Mouse (Mus musculus): ENCODE data around the gene Vps8.

The Vps8 gene

DNA sequence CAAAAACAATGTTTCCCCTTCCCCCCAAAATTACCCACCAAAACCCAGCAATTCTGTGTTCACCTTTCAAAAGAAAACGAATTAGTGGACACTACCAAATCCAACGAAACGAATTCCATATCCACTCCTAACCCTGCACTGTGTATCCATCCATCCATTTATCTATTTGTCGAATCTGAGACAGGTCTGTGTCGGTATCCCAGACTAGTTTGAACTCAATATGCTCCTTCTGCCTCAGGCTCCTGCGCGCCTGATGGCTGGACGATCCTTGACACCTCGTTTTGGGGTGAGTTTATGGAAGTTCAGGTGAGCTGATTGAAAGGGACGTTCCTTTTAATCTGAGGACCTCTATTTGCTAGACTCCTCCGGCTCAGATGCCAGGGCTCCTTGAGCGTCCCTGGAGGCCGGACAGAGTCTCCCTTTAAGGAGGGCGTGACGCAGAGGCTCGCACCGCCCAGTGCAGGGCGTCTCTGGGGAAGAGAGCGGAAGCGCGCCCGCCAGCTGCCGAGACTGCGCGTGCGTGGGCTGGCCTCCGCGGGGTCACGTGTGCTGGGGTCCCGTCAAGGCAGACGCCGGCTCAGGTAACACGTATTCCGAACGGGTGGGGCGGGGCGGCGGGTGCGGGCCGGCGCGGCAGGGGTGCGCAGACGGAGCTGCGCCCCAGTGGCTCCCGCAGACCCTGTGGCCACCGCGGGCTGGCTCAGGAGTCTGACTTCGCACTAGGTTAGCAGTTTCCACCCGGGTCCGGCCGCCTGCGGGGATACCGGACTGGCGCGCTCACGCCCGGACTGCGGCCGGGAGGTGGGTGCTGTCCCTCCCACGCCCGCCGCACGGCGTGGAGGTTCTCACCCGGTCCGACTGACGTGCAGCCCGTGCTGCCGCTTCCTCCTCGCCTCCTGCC is at the start of gene Vps8:
Gene Vps8 (plus strand): TSS at position 474 of the 901 bp plus-strand sequence.
- peak; percentile 91 to 94 for DNase-seq

DNA sequence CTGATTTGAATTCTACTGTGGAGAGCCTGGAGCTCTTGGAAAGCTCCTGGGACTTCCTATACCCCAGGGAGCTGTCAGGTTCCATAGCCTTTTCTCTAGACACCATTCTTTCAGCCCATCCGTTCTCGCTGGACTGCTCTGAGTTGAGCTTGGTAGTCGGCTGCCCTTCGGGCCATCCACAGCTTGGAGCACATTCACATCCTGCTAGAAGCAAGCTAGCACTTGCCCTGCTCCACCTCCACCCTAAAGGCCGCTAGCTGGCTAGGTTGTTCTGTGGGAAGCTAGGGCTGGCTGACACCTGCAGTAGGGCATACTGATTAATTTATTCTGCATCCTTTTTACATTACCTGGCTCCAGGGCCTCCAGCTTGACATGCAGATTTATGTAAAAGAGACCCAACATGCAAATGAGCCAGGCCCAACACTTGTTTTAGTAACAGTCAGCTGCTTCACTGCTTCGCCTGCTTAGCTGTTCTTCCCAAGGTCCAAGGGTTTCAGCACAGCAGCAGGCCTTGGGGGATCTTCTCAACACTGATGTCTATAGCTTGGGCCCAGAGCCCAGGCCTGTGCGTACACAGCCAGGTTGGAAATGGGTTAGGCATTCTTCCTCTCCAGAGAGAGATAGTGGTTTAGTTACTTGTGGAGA is 49.5 kb upstream of the Vps8 start:
- no peak for DNase-seq

DNA sequence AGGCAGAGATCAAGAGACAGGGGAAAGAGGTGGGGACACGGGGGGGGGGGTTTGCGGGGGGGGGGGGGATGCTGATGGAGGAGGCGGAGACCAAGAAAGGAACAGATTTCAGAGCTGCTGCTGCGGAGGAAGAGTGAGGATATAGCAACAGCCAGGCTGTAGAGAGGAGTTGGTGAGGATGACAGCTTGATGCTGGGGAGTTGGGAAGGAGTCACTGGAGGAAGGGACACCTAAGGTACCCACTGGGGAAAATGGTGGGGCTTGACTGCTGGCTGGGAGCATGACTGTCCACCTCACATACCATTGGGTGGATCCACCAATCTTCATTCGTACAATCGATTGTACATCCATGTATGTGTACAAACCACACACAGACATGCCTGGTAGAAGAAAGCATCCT is 48.9 kb upstream of the Vps8 start:
- no peak for DNase-seq

DNA sequence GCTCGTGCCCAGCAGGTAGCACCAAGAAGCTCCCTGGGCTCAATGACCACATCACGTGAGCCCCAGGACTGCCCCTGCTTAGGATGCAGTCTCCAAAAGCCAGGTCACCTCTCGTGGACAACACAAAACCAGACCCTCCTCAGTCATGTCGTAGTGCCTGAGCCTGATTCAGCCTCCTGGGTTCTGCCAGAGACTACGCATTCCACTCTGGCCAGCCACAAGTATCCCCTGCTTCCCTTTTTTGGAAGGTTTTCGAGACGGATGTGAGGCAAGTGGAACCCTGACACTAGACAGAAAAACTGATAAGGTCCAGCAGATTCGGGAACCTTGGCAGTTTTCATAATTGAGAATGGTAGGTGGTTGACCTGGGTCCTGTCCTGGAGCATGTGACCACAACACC is 47.8 kb upstream of the Vps8 start:
- no peak for DNase-seq

DNA sequence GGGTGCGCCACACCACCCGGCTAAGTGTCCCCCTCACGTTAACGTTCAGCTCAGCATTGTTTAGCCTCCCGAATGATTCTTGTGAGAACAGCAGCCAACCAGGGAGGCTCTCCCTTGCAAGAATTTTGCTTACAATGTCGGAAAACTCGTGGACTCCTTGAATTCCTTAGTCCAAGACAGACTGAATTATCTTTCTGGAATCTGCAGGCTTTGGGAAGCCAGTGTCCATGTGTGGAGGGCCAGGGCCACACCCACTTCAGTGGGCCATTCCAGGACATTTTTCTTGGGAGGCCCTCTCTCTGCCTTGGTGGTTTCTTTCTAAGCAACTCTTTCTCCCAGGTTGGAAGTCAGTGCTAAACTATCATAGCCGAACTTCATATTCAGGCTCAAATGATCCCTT is 46.6 kb upstream of the Vps8 start:
- DNase-seq = no peak

DNA sequence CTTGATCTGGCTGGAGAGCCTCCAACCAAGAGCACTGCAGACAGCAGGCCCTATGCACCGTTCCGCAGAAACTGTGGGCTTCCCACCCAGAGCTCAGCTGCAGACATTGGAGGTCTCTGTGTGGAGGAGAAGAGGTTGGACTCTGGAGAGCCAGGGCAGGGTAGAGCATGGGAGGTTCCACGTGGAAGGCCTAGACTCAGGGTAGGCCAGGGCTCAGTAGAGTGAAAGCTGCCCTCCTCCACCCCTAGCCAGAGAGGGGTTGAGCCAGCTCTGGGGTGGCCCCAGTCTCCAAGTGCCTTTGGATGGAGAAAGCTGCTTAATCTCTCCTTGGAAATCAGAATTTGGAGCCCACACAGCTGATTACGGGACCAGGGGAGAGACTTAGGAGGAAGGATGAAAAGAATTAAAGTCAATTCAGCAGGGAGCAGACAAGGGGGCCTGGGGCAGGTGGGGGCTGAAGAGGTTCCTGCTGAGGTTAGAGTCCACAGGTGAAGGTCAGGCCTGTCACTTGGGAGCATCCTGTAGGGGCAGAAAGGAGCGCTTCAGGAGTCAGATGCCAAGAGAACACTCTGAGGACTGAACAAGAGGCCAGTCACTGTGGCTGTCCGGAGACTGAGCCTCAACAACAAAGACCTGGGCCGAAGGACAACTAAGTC is 45.8 kb upstream of the Vps8 start:
- no peak for DNase-seq

DNA sequence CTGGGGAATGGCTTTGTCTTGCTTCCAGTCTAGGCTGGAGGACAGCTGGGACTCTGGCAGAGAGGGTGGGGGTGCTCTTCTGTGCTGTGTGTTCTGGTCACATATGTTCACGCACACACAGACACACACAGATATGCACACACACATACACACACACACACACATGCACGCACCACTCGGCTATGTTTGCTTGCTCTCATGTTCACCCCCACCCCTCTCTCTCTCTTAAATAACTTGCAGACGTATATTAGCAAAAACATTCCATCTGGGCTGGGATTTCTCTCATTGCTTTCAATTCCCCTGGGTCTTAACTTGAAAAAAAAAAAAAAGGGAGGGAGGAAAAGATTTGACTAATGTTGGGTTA is 45.3 kb upstream of the Vps8 start:
- no peak for DNase-seq

DNA sequence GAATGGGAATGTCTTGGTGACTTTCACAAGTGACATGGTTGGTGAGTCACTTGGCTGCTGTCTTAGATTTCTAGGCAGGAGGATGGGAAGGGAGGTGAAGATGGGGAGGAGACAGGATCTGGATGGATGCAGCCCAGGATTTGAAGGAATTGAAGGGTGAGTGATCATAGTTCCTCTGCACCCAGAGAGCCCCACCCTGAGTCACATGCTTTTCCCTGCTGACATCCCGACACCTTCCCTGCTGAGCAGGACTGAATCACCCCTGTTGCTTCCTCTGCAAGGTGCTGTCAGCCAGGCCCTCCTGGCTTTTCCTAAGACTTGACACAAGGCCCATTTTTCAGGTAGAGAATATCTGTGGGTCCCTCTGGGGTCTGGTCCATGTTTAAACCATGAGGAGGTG is 41.4 kb upstream of the Vps8 start:
- DNase-seq = no peak

DNA sequence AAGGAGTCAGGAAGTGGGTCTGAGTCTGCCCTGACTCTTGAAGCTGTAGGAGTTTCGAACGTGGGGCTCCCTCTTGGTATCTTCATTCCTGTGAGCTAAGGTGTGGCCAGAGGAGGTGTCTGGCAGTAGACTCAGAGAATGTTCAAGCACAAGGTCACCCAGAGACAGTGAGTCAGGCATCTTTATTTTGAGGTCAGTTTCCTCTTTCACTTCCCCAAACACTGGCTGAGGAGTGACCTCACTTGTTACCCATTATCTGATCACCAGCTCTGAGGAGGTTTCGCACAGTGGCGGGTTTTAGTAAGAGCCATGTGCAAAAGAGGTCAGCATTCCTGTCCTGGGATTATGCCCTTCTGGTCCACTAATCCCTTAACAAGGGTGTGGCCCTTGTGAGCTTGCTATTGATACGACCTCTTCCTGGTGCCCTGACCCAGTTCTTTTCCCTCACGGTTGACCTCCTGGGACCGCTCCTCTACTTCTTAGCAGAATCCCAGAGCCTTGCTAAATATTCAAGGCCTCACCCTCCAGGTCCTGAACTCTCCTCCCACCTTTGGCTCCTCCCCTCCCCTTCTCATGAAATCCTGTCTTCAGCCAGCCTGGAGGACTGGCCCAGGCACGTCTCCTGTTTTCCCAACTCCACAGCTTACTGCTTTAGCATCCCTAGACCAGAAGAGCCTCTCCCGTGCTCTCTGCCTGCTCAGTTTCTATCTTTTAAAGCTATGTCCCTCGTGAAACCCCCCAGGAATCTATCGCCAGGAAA is 40.6 kb upstream of the Vps8 start:
- DNase-seq = no peak

DNA sequence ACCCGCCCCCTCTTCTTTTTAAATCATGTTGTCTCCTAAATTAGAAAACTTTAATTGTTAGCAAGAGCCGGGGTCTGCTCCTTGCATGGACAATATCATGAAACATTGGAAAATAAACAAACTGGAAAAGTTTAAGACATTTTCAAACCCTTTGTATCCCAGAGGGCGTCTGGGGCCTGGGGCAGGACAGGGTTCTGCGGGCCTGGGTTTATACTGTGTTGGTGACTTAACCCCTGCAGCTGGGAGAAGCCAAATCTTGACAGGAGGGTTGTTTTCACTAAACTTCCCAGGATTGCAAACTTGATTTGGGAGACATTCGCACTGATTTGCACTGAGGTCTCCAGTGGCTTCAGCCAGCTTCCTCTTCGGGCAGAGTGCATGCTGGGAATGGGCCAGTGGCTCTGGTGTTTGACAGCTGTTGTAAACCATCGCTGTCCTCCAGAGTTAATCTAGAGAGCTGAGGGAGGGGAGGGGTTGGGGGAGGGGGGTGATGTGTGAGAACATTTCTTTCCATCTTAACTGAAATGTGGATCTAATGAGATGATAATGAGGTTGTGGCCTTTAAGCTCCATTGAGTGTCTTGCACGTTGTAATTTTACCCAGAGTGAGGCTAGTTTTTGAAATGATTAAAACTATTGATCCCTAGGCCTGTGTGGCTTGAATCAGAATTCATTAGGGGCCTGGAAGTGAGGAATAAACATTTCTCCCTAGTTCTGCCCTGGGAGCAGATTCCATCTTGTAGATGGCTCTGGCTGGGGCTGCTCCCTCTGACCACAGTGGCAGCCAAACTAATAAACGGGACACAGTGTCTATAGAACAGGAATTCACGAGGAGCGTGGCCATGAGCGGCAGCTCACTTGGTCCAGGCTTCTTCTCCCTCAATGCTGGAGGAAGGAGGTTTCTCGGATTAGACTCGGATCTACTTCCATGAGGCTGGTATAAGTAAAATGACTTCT is 36.7 kb upstream of the Vps8 start:
- no peak for DNase-seq

DNA sequence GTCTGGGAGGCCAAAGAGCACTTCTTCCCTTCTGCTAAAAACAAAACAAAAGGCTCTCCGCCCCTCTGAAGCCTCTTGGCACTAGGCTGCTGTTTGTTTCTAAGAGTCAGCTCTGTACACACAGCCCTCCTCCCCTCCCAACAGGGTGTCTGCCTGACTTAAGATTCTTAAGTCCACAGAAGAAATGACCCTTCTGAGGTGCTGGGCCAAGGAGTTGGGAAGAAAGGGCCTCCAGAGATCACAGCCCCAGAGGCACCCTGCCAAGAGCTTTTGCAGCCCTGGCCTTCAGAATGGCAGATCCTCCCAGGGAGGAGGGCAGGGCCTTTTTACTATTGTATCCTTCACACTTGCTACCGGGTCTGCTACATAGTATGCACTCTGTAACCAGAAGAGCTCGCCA is 33.6 kb upstream of the Vps8 start:
- no peak for DNase-seq

DNA sequence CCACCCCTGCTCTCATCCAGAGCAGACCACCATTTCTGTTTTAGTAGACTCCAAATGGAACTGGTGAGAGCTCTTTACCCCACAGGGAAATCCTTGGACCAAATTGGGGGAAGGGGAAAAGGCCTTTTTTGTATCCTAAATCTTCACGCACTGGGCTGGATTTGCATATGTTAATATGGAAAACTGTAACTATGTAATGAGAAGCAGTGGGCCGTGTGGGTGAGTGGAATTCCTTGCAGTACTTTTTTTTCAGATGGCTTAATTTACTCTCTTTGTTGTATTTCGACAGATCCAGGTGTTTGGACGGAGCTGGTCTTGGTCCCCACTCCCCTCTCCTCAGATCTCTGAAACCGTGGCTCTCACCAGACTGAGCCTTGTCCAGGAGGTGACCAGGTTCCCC is 32.2 kb upstream of the Vps8 start:
- no peak for DNase-seq

DNA sequence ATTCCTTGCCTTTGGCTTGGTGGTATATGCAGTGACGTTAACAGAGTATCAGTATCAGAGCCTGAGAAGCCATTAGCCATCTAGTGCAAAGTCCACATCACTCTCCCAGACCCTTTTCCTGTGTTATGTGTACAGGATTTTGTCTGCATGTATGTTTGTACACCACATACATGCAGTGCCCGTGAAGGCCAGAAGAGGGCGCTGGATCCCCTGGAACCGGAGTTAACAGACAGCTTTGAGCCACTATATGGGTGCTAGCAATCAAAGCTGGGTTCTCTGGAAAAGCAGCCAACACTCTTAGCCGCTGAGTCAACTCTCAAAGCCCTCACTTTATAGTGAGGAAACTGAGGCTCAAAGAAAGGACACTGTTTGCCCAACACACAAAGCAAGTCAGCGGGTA is 30.8 kb upstream of the Vps8 start:
- peak; percentile 17 to 22 for DNase-seq

DNA sequence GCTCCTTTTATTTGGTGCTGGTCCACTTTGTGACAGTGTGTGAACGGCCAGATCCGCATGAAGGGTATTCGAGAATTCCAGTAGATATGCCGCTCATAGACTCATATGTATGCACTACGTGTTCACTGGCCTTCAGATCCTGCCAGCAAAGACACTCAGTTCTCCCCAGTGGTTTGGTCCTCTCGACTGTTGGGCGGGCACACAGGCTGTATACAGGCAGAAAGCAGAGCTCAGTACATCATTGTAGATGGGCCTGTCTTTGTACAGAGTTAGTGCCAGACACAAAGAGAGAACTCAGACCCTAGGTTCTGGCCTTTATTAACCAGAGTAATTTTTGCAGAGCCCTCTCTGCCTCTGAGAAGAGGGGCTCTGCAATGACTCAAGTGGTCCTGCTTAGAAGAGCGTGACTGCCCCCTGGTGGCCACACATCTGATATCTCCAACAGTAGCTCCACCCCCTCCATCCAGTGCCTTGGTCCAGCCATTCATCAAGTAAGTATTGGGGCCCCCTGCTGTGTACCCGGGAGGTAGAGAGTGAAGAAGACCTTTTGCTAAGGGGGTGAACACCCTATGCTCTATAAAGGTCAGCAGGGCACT is 30.3 kb upstream of the Vps8 start:
- peak; percentile 70 to 72 for DNase-seq

DNA sequence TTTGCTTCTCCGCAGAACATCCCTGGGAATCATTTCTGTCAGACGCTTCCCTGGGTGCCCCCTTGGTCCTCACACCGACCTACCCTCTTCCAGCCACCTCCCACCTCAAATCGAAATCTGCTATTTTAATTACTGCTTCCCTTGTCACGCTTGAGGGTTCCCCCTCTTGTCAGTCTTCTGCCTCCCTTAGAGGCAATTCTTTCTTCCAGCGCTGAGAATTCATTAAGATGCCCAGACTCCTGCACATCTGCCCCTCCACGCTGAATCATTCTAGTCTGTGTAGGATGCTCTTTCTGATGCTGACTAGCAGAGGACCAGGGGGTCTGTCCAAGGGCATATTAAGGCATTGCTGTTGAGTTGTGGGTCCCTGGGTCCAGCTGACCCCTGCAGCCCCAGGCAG is 27.4 kb upstream of the Vps8 start:
- no peak for DNase-seq

DNA sequence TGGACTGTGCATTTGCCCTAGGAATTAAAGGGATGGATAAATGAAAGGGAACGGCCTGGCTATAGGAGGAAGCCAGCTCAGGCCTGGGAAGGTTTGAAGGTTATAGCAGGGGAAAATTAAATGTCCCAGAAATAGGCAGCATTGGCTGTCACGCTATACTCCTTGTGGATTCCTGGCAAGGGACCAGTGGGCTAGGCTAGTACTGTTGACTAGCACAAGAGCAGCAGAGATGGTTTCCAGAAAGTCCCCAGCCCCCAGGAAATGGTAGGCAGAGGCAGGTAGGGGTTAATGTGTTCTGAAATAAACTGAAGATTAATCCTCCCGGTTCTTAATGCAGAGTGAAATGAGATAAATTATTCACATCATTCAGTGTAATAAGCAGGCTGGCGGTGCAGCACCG is 25.2 kb upstream of the Vps8 start:
- no peak for DNase-seq

DNA sequence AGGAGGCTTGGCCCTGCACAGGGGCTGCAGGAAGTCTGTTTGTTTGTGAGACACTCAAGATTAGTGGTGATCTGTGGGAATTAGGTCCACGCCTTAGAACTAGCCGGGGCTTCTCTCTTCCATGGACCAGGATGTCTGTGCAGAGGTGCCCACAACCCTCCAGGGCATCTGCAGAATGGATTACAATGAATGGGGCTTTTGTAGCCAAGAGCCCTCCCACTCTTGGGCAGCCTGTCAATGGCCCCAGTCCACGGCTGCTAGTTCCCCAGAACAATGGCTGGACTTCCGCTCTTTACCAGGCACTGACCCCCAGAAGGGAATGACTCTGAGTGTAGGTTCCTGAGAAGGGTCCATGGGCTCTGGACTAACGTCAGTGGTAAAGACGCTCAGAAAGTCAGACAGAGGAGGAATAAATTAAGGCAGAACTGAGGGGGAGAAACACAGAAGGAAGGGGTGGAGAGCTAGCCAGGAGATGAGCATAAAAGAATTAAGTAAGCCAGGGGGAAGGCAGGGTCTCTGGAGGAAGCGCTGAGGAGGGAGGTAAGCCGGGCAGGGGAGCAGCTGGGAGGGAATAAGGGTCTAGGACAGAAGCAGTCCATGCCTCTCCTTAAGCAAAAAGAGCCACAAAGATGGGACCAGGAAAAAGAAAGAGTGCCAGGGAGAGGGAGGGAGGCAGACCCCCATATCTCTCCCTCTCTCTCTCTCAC is 24.4 kb upstream of the Vps8 start:
- DNase-seq = no peak

DNA sequence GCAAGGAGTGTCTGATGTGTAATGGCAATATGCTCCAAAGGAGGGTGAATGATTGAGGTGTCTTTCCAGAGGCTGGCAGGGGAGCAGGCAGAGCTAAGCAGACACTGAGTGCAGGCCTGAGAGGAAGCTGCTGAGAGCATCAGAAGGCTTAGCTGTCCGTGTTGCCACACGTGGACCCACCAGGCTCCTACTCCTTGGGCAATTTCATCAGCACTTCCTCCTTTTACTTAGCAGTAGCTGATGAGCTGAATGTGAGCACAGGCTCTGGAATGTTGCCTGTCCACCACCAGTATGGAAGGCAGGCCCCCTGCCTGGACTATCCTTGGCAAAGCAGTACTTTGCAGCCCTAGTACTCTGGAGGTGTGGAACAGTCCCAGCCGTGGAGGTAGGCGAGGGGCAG is 23.0 kb upstream of the Vps8 start:
- DNase-seq = no peak

DNA sequence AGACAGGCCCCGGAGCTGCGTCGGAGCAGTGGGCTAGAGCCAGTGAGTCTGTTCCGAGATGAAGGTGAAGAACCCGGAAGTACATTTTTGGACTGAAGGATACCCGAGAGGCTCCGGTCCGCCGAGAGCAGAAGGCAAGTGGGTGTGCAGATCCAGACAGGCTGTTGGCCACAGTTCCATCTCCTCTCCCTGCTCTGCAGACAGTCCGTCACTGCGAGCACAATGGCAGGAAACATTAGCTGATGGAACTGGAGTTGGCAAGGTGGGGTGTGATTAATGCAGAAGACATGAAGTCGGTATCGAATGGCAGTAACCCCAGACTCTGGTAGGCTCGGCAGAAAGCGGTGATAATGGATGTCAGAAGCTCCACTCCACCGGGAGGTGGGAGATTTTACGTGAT is 20.9 kb upstream of the Vps8 start:
- no peak for DNase-seq

DNA sequence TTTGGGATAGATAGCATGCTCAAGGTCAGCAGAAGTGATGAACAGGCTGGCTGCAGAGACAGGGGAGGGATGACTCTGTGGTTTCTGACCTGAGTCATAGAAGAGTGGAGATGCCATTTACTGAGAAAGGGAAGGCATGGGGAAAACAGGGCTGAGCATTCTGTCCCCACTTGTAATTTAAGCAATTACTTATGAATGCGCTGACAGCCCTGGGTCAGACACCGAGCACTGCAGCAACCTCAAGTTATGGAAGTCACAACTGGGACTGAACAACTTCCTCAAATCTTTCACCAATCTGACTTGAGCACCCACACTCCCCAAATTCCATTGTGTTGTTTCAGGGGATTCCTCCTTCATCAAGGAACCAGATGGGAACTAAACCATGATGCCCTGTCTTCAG is 19.5 kb upstream of the Vps8 start:
- DNase-seq = no peak

DNA sequence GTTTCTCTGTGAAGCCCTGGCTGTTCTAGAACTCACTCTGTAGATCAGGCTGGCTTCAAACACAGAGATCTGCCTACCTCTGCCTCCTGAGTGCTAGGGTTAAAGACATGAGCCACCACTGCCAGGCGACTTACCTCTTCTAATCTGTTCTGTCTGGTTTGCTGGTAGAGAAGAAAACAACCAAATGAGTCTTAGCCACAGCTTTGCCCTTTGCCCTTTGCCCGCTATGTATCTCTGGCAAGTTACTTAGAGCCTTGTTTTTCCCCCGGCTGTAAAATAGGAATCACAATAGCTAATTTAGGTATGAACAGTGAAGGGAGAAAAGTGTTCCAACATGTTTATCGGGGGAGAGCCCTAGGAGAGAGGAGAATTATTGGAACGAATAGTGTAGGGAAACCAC is 18.3 kb upstream of the Vps8 start:
- no peak for DNase-seq

All from thymus, postnatal 36 days (tissue).